Mouse (Mus musculus): ENCODE measurements around the gene Parp1.

- no peak for TF ChIP-seq CTCF (IDR thresholded peaks at IDR 0.05; ENCODE audit: low read depth, low read length)
- no peak for TF ChIP-seq EP300 (IDR thresholded peaks at IDR 0.05; ENCODE audit: insufficient read depth, low read depth, low read length)
- no peak for TF ChIP-seq POLR2A (IDR thresholded peaks at IDR 0.05; ENCODE audit: insufficient read depth, low read length)
Observed at GRCm38 (mm10) chr1:180616762-180617161, 48.0 kb downstream of the Parp1 start.

Measured in ES-Bruce4 (cell line).